Mouse (Mus musculus) liver, embryonic 18 days (tissue): ENCODE measurements around the gene Ppfia4. TPM values are rescaled to one million over a fixed set of nuclear protein-coding genes. Genes with fewer than 3 reads are reported as not detected.

Experiments
- polyA plus RNA-seq: library from polyadenylated mRNA; depleted of rRNA; stranded (reverse); fragments of >200 nt; gene quantifications from 2 replicates; pipeline ENCODE4 v1.2.3, GENCODE M21; 2012; rRNA removed

Gene Ppfia4
- polyA plus RNA-seq = 1.8 and 1.9 TPM in 2 replicates

GRCm38 (mm10) chr1:134332770-134333271 lies at the start of gene Ppfia4:
Ppfia4 (minus strand) TSS chr1:134332928.

DNA sequence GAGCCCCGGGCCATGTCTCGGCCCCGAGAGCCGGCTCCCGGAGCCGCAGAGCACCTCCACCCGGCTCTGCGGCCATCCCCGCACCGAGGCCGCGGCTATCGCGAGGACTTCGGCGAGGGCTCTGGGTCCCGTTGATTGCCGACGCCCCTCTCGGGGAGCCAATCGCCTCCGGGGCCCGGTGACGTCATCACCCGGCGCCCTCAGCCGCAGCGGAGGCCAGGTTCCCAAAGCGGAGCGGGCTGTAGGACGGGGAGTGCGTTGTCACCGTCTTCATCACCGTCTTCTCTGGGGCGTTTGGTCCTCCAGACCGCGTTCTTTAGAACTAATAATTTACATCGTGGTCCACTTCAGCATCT lies 29.1 kb upstream of the Ppfia4 start, which contains the start of gene Tmem183a:
TSS of gene Tmem183a (minus strand) at position 123 of the 356 bp plus-strand sequence.

GRCm38 (mm10) chr1:134289598-134290099 lies 43.1 kb downstream of the Ppfia4 start, which contains the start of gene Myog:
Myog (plus strand) TSS chr1:134289989.

Other genes with a start within 250 kb of the Ppfia4 start
- 0.23 and 0.26 TPM in 2 replicates for gene Chit1, start 221.7 kb downstream of the Ppfia4 start, polyA plus RNA-seq
- 21.6 and 27.7 TPM in 2 replicates for gene Chil1, start 150.8 kb downstream of the Ppfia4 start, polyA plus RNA-seq
- 0.06 and 0.13 TPM in 2 replicates for gene Mybph, start 139.5 kb downstream of the Ppfia4 start, polyA plus RNA-seq
- 4.9 and 8.5 TPM in 2 replicates for gene Adora1, start 97.5 kb downstream of the Ppfia4 start, polyA plus RNA-seq
- 0.02 and 0.05 TPM in 2 replicates for gene Myog, start 42.9 kb downstream of the Ppfia4 start, polyA plus RNA-seq
- 38.3 and 39.5 TPM in 2 replicates for gene Tmem183a, start 29.1 kb upstream of the Ppfia4 start, polyA plus RNA-seq
- not detected in 2 replicates for gene 4933406M09Rik, start 53.0 kb upstream of the Ppfia4 start, polyA plus RNA-seq
- 11.8 and 13.1 TPM in 2 replicates for gene Cyb5r1, start 72.6 kb upstream of the Ppfia4 start, polyA plus RNA-seq
- gene Adipor1, start 82.5 kb upstream of the Ppfia4 start, polyA plus RNA-seq = 63.3 and 65.7 TPM in 2 replicates
- gene Klhl12, start 122.6 kb upstream of the Ppfia4 start, polyA plus RNA-seq = 11.3 and 12.4 TPM in 2 replicates
- 8.5 and 9.0 TPM in 2 replicates for gene Rabif, start 161.7 kb upstream of the Ppfia4 start, polyA plus RNA-seq
- gene Mgat4e, start 216.8 kb upstream of the Ppfia4 start, polyA plus RNA-seq = not detected in 2 replicates
- gene Kdm5b, start 227.2 kb upstream of the Ppfia4 start, polyA plus RNA-seq = 2.8 and 3.3 TPM in 2 replicates